Mouse (Mus musculus): ENCODE measurements around the gene Gmpr. TPM values are rescaled to one million over a fixed set of nuclear protein-coding genes. Genes with fewer than 3 reads are reported as not detected.

Gene Gmpr
- polyA plus RNA-seq, 1 experiment from 2014 or later: 50.5 TPM

DNA sequence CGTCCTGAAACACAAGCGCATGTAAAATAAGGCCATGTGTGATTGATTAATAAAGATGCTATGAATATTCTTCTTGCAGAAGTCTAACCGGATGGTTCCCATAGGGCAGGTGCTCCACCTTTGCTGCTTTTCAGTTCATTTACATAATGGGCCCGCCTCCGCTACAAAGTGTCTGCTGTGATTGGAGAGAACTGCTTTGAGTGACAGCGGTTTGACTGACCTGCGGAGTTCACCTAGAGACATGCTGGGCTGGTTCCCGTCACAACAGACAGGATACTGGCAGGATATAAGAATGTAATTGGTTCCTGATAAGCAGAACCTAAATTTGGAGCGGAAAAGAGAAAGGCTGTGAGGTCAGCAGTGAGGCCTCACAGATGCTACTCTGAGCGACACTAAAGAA, 13.4 kb upstream of the Gmpr start:
- H3K27ac ChIP-seq (ENCODE audit: low read length): no peak overlapping the region
- H3K4me1 ChIP-seq (ENCODE audit: control insufficient read depth, insufficient read depth, low read length): no peaks in the 10 kb centered on the region
- no peaks in the 10 kb centered on the region for H3K27me3 ChIP-seq (ENCODE audit: control insufficient read depth, insufficient read depth, low read length)
- H3K4me2 ChIP-seq (ENCODE audit: low read depth, low read length): 0 out of 2 replicates have a peak overlapping the region, but pooled peaks have one; percentile 11
- H3K36me3 ChIP-seq (ENCODE audit: control insufficient read depth, insufficient read depth, low read length): no peaks in the 10 kb centered on the region
- WGBS: 43% methylated on average over 10 of the region's 10 CpGs
- no peak overlapping the region for H3K4me3 ChIP-seq (replicated peaks; ENCODE audit: low read length)
- no peaks in the 10 kb centered on the region for H3K9me3 ChIP-seq (replicated peaks; ENCODE audit: control insufficient read depth, low read length)
- no peak for ATAC-seq (ENCODE audit: insufficient read depth, low FRiP score)
- no peak overlapping the region for H3K9ac ChIP-seq (ENCODE audit: low read length)

DNA sequence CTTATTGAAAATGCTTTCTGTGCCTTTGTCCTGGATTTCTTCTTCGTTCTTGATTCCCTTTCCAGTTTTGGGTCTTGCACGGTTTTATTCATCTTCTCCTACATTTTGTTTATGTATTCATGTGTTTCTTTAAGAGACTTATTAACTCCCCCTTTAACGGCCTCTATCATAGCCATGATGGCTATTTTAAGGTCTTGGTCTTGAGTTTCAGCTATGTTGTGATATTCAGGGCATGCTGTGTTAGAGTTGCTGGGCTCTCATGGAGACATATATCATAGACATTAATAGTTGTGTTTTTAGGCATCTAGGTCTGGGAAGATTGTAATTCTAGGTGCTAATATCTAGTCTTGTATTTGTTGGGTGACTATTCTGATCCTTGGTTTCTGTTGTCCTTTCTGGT, 8.6 kb upstream of the Gmpr start:
- 62% methylated on average over 3 of the region's 3 CpGs for WGBS

DNA sequence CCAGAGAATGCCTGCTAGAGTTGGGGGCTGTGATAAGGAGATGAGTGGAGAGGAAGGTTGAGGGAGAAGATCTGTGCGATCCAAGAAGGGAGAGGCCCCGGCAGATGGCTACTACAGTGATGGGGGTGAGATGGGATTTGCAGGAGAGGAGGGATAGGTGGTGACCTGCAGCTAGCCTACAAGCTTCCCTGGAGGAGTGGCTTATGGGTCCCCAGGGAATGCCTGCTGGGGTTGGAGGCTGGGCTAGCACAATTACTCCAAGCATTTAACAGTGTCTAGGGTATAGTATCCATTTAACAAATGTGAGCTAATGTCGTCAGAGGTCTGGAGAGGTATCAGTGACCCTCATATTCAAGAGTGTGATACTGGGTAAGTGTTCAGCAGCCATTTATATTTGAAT, 7.9 kb upstream of the Gmpr start:
- no peaks in the 10 kb centered on the region for H3K27me3 ChIP-seq (ENCODE audit: control insufficient read depth, insufficient read depth, low read length)
- no peak overlapping the region for H3K27ac ChIP-seq (ENCODE audit: low read length)
- no peak overlapping the region for H3K4me2 ChIP-seq (ENCODE audit: low read depth, low read length)
- no peak overlapping the region for H3K9ac ChIP-seq (ENCODE audit: low read length)
- no peaks in the 10 kb centered on the region for H3K4me1 ChIP-seq (ENCODE audit: control insufficient read depth, insufficient read depth, low read length)
- ATAC-seq (ENCODE audit: insufficient read depth, low FRiP score): no peak
- no peak overlapping the region for H3K4me3 ChIP-seq (replicated peaks; ENCODE audit: low read length)
- H3K36me3 ChIP-seq (ENCODE audit: control insufficient read depth, insufficient read depth, low read length): no peaks in the 10 kb centered on the region
- H3K9me3 ChIP-seq (replicated peaks; ENCODE audit: control insufficient read depth, low read length): no peaks in the 10 kb centered on the region
- WGBS: 85% methylated on average over 3 of the region's 3 CpGs

More for the DNA sequence above, 8.6 kb upstream of the Gmpr start:
- ATAC-seq (ENCODE audit: insufficient read depth, low FRiP score): no peak
- H3K9me3 ChIP-seq (replicated peaks; ENCODE audit: control insufficient read depth, low read length): no peaks in the 10 kb centered on the region
- no peak overlapping the region for H3K27ac ChIP-seq (ENCODE audit: low read length)
- H3K27me3 ChIP-seq (ENCODE audit: control insufficient read depth, insufficient read depth, low read length): no peaks in the 10 kb centered on the region
- no peaks in the 10 kb centered on the region for H3K36me3 ChIP-seq (ENCODE audit: control insufficient read depth, insufficient read depth, low read length)
- no peaks in the 10 kb centered on the region for H3K4me1 ChIP-seq (ENCODE audit: control insufficient read depth, insufficient read depth, low read length)
- no peak overlapping the region for H3K4me2 ChIP-seq (ENCODE audit: low read depth, low read length)
- H3K4me3 ChIP-seq (replicated peaks; ENCODE audit: low read length): no peak overlapping the region
- H3K9ac ChIP-seq (ENCODE audit: low read length): no peak overlapping the region

DNA sequence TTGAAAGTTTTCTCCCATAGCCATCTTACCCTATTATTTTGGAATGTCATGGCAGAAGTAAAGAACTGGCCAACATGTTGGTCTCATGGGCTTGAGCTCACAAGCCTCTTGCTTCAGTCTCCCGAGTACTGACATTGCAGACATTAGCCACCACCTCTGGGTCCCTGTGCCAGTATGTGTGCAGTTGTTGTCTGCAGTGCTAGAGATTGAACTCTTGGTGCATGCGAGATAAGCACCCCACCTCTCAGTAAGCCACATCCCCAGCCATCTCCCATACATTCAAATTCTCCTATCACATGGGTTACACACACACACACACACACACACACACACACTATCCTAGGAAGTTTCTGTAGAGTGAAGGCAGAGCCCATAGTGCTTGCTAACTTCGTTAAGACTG, 7.3 kb upstream of the Gmpr start:
- no peaks in the 10 kb centered on the region for H3K36me3 ChIP-seq (ENCODE audit: control insufficient read depth, insufficient read depth, low read length)
- WGBS: 79% methylated on average over 3 of the region's 3 CpGs
- H3K4me2 ChIP-seq (ENCODE audit: low read depth, low read length): no peak overlapping the region
- no peak for ATAC-seq (ENCODE audit: insufficient read depth, low FRiP score)
- H3K9me3 ChIP-seq (replicated peaks; ENCODE audit: control insufficient read depth, low read length): no peaks in the 10 kb centered on the region
- no peaks in the 10 kb centered on the region for H3K27me3 ChIP-seq (ENCODE audit: control insufficient read depth, insufficient read depth, low read length)
- no peak overlapping the region for H3K27ac ChIP-seq (ENCODE audit: low read length)
- no peak overlapping the region for H3K4me3 ChIP-seq (replicated peaks; ENCODE audit: low read length)
- H3K9ac ChIP-seq (ENCODE audit: low read length): no peak overlapping the region
- no peaks in the 10 kb centered on the region for H3K4me1 ChIP-seq (ENCODE audit: control insufficient read depth, insufficient read depth, low read length)

DNA sequence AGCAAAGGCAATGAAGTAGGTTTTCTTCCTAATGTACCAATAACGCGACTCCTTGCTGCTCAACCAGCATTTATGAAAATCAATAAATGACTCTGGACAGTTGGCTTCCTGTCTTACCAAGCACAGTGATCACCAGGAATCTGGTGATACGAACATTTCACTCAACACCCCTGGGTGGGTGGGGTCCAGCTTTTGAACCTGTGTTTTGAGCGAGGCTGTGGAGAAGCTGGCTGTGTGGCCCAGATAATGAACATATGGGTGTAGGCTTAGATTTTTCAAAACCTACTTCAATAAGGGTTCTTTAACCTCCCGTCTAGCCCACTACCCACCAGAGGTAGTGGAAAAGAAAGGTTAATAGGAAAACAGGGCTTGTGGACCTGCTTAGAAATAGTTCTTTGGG, 4.5 kb upstream of the Gmpr start:
- Histone ChIP-seq H3K36me3 (ENCODE audit: control insufficient read depth, insufficient read depth, low read length) (no peaks in the 10 kb centered on the region), H3K27me3 (ENCODE audit: control insufficient read depth, insufficient read depth, low read length) (no peaks in the 10 kb centered on the region), H3K9me3 (replicated peaks; ENCODE audit: control insufficient read depth, low read length) (no peaks in the 10 kb centered on the region), H3K9ac (ENCODE audit: low read length) (no peak overlapping the region), H3K4me2 (ENCODE audit: low read depth, low read length) (no peak overlapping the region), H3K27ac (ENCODE audit: low read length) (no peak overlapping the region), H3K4me3 (replicated peaks; ENCODE audit: low read length) (no peak overlapping the region), H3K4me1 (ENCODE audit: control insufficient read depth, insufficient read depth, low read length) (no peaks in the 10 kb centered on the region)
- ATAC-seq (ENCODE audit: insufficient read depth, low FRiP score): no peak
- 83% methylated on average over 5 of the region's 5 CpGs for WGBS

DNA sequence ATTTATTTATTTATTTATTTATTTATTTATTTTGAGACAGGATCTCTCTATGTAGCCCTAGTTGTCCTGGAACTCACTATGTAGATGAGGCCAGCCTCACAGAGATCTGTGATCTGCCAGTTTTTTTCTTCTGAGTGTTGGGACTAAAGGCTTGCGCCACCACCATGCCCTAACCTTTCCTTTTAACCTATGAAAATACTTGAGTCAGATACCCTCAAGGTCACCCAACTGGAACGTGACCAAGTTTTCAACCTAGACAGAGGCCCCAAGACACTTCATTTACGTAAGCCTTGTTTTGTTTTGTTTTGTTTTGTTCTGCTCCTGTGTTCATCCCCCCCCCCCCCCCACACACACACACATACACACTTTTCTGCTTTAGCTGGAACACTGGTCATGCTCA, 1.7 kb upstream of the Gmpr start:
- Histone ChIP-seq H3K4me3 (replicated peaks; ENCODE audit: low read length) (no peak overlapping the region), H3K27me3 (ENCODE audit: control insufficient read depth, insufficient read depth, low read length) (no peaks in the 10 kb centered on the region), H3K4me2 (ENCODE audit: low read depth, low read length) (no peak overlapping the region), H3K4me1 (ENCODE audit: control insufficient read depth, insufficient read depth, low read length) (0 out of 2 replicates have a peak, but pooled peaks cover 7% of the 10 kb centered on the region), H3K9ac (ENCODE audit: low read length) (no peak overlapping the region), H3K9me3 (replicated peaks; ENCODE audit: control insufficient read depth, low read length) (no peaks in the 10 kb centered on the region), H3K36me3 (ENCODE audit: control insufficient read depth, insufficient read depth, low read length) (no peaks in the 10 kb centered on the region), H3K27ac (ENCODE audit: low read length) (no peak overlapping the region)
- WGBS: 87% methylated on average over 3 of the region's 3 CpGs
- ATAC-seq (ENCODE audit: insufficient read depth, low FRiP score): no peak

DNA sequence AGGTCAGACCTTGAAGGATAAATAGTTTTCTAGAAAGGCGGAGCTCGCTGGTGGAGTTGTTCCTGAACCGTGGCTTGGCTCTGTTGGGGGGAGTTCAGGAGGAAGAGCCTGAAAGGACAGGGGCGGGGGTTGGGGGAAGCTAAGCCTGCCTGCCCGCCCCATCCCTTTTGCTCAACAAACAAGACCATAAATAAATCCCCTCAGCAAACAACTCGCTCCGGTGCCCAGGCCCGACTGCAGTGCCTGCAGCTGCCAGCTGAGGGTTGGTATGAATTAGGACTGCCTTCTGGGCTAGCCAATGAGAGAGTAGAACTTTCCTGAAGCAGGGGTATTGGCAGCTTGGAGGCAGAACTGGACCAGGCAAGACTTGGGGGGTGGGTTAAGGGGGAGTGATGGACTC, 1.3 kb downstream of the Gmpr start:
- Histone ChIP-seq H3K4me1 (ENCODE audit: control insufficient read depth, insufficient read depth, low read length) (peaks cover 30% of the 10 kb centered on the region; the same call in 1 of the 2 replicates), H3K4me2 (ENCODE audit: low read depth, low read length) (peak overlapping the region; percentile 90), H3K9me3 (replicated peaks; ENCODE audit: control insufficient read depth, low read length) (no peaks in the 10 kb centered on the region), H3K4me3 (replicated peaks; ENCODE audit: low read length) (peak overlapping the region; percentile 65), H3K27ac (ENCODE audit: low read length) (peak overlapping the region; percentile 75), H3K36me3 (ENCODE audit: control insufficient read depth, insufficient read depth, low read length) (no peaks in the 10 kb centered on the region), H3K27me3 (ENCODE audit: control insufficient read depth, insufficient read depth, low read length) (no peaks in the 10 kb centered on the region), H3K9ac (ENCODE audit: low read length) (peak overlapping the region; percentile 75)
- ATAC-seq (ENCODE audit: insufficient read depth, low FRiP score): no peak
- 7% methylated on average over 8 of the region's 8 CpGs for WGBS

DNA sequence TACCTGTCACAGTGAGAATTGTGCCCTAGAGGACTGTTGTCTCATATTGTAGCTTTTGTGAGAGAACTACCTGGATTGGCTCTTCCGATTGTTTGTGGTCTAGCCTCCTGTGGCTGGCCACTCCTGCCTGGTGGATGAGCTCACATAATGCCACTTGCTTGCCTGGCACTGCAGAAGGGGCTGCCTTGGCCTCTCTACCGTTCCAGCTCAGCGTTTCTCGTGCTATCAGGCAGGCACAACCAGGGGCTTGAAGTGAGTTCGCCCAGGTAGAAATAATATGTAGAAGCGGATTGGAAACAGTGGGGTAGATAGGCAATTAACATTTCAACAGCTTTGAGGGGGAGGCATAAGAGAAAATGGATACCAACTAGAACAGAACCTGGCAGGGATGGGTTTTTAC, 2.1 kb downstream of the Gmpr start:
- no peaks in the 10 kb centered on the region for H3K27me3 ChIP-seq (ENCODE audit: control insufficient read depth, insufficient read depth, low read length)
- peaks cover 32% of the 10 kb centered on the region; the same call in 1 of the 2 replicates for H3K4me1 ChIP-seq (ENCODE audit: control insufficient read depth, insufficient read depth, low read length)
- H3K36me3 ChIP-seq (ENCODE audit: control insufficient read depth, insufficient read depth, low read length): no peaks in the 10 kb centered on the region
- no peak for ATAC-seq (ENCODE audit: insufficient read depth, low FRiP score)
- H3K4me2 ChIP-seq (ENCODE audit: low read depth, low read length): no peak overlapping the region
- no peak overlapping the region for H3K4me3 ChIP-seq (replicated peaks; ENCODE audit: low read length)
- no peak overlapping the region for H3K9ac ChIP-seq (ENCODE audit: low read length)
- WGBS: 77% methylated on average over 6 of the region's 6 CpGs
- H3K9me3 ChIP-seq (replicated peaks; ENCODE audit: control insufficient read depth, low read length): no peaks in the 10 kb centered on the region
- no peak overlapping the region for H3K27ac ChIP-seq (ENCODE audit: low read length)

DNA sequence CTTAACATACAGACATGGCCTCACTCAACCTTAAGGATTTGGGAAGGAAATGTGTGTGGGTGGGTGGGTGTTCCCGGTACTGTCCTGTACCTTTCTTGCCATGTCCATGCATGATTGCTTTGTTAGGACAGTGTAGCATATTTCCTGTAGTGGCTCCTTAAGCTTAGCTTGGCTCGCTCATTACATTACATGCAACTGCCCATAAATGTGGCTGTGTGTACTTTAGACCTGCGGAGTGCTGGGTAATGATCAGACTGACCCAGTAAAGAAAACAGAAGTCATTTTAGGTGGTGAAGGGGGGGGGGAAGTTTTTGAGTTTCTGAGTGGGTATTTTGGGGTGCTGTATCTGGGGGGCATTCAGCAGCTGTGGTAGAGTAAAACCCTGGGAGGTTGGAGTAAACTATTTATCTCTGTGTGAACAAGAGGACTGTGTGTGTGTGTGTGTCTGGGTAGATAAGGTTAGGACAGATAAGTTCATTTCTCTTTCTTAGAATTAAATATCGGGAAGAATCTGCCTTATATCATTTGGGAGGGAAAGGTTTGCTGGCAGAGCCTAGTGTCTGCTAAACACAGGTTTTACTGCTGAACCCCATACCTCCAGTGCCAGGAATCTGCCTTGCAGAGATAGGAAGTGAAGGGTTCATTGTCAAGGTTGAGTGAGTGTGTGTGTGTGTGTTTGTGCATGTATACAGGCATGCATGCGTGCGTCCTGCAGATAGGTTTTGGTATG, 4.6 kb downstream of the Gmpr start:
- H3K4me1 ChIP-seq (ENCODE audit: control insufficient read depth, insufficient read depth, low read length): peaks cover 47% of the 10 kb centered on the region
- no peaks in the 10 kb centered on the region for H3K36me3 ChIP-seq (ENCODE audit: control insufficient read depth, insufficient read depth, low read length)
- H3K4me3 ChIP-seq (replicated peaks; ENCODE audit: low read length): no peak overlapping the region
- no peaks in the 10 kb centered on the region for H3K9me3 ChIP-seq (replicated peaks; ENCODE audit: control insufficient read depth, low read length)
- WGBS: 62% methylated on average over 6 of the region's 6 CpGs
- H3K27me3 ChIP-seq (ENCODE audit: control insufficient read depth, insufficient read depth, low read length): no peaks in the 10 kb centered on the region
- H3K9ac ChIP-seq (ENCODE audit: low read length): no peak overlapping the region
- peak overlapping the region; percentile 18; the same call in 1 of the 2 replicates for H3K27ac ChIP-seq (ENCODE audit: low read length)
- no peak for ATAC-seq (ENCODE audit: insufficient read depth, low FRiP score)
- no peak overlapping the region for H3K4me2 ChIP-seq (ENCODE audit: low read depth, low read length)

All from stomach, embryonic 16.5 days (tissue).